Mouse (Mus musculus): ENCODE results near the gene Usp6nl. TPM values are rescaled to one million over a fixed set of nuclear protein-coding genes. Genes with fewer than 3 reads are reported as not detected.
A peak's percentile ranks its signal among the peaks of the same experiment; 100 is the strongest.

The Usp6nl gene
- polyA plus RNA-seq, 1 experiment from 2014 or later: 9.5 TPM

DNA sequence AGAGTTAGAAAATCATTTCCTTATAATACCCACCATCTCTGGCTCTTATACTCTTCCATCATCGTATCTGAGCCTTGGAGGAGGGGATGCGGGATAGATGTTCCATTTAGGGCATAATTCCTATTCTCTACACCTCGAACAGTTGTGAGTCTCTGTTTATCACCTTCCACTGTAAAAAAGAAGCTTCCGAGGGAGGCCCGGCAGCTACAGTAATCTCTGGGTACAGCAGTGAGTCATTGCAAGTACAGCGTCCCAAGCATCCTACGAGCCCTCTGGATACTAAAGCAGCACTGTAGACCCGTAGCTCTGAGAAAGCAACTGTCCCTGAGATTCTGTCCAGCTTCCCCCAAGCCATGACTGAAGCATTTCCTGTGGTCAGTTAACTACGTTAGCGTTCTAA lies 78.6 kb downstream of the Usp6nl start:
- peaks cover 6% of the 10 kb centered on the region; the same call in 1 of the 2 replicates for H3K4me1 ChIP-seq
- no peak overlapping the region for H3K4me3 ChIP-seq (replicated peaks)
- no peak overlapping the region for H3K4me2 ChIP-seq (replicated peaks)
- H3K9ac ChIP-seq: no peak overlapping the region
- WGBS: 85% methylated on average over 10 of the region's 10 CpGs
- no peaks in the 10 kb centered on the region for H3K36me3 ChIP-seq
- no peaks in the 10 kb centered on the region for H3K27me3 ChIP-seq
- no peak overlapping the region for H3K27ac ChIP-seq (replicated peaks)
- H3K9me3 ChIP-seq (replicated peaks): no peaks in the 10 kb centered on the region
- no peak for ATAC-seq (ENCODE audit: insufficient number of reproducible peaks, low FRiP score, low TSS enrichment, low read depth)

DNA sequence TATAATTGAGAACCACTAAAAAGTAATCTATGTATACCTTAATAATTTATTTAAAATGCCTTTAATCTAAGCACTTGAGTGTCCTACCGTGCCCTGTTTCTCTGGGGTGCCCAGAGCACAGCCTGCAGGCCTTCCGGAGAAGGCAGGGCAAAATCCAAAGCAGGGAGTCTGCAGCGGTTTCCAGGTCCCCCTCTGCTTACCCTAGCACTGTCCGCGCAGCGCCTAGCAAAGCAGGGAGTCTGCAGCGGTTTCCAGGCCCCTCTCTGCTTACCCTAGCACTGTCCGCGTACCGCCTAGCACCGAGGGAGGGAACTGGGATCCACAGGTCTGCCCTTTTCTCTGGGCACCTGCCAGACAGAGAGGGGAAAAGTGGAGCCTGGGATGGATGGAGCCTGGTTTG lies 80.9 kb downstream of the Usp6nl start:
- 23% methylated on average over 11 of the region's 11 CpGs for WGBS
- H3K27ac ChIP-seq (replicated peaks): no peak overlapping the region
- H3K27me3 ChIP-seq: no peaks in the 10 kb centered on the region
- no peaks in the 10 kb centered on the region for H3K36me3 ChIP-seq
- peak; percentile 66 for ATAC-seq (ENCODE audit: insufficient number of reproducible peaks, low FRiP score, low TSS enrichment, low read depth)
- peaks cover 6% of the 10 kb centered on the region; the same call in 1 of the 2 replicates for H3K4me1 ChIP-seq
- no peak overlapping the region for H3K4me3 ChIP-seq (replicated peaks)
- no peak overlapping the region for H3K9ac ChIP-seq
- no peak overlapping the region for H3K4me2 ChIP-seq (replicated peaks)
- no peaks in the 10 kb centered on the region for H3K9me3 ChIP-seq (replicated peaks)

DNA sequence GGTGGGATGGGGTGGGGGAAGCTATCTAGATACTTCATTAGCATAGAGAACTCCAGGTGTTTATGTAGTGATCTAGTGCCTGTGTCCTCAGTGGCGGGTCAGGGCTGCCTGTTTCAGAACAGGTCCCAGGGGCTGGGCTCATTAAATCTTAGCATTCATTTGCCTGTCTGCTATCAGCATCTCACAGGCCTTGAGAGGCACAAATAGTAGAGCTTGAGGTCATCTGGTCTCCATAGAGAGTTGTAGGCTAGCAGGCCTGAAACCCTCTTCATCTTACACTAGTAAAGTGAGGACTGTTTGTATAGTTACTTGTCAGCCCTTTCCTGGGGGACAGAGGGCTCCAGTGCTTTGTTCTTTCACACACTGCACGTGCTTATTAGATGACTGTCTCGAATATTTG lies 81.5 kb downstream of the Usp6nl start:
- no peak overlapping the region for H3K4me3 ChIP-seq (replicated peaks)
- no peaks in the 10 kb centered on the region for H3K9me3 ChIP-seq (replicated peaks)
- H3K9ac ChIP-seq: no peak overlapping the region
- no peaks in the 10 kb centered on the region for H3K27me3 ChIP-seq
- H3K36me3 ChIP-seq: no peaks in the 10 kb centered on the region
- no peak overlapping the region for H3K4me2 ChIP-seq (replicated peaks)
- WGBS: 62% methylated on average over 3 of the region's 3 CpGs
- ATAC-seq (ENCODE audit: insufficient number of reproducible peaks, low FRiP score, low TSS enrichment, low read depth): no peak
- peaks cover 6% of the 10 kb centered on the region; the same call in 1 of the 2 replicates for H3K4me1 ChIP-seq
- no peak overlapping the region for H3K27ac ChIP-seq (replicated peaks)

GRCm38 (mm10) chr2:6404627-6405026 lies 82.2 kb downstream of the Usp6nl start:
- Histone ChIP-seq H3K4me2 (replicated peaks) (no peak overlapping the region), H3K36me3 (peaks cover 5% of the 10 kb centered on the region), H3K9ac (no peak overlapping the region), H3K4me1 (peaks cover 6% of the 10 kb centered on the region; the same call in 1 of the 2 replicates), H3K27ac (replicated peaks) (no peak overlapping the region), H3K9me3 (replicated peaks) (no peaks in the 10 kb centered on the region), H3K4me3 (replicated peaks) (no peak overlapping the region), H3K27me3 (no peaks in the 10 kb centered on the region)
- ATAC-seq (ENCODE audit: insufficient number of reproducible peaks, low FRiP score, low TSS enrichment, low read depth): no peak
- WGBS: 79% methylated on average over 7 of the region's 7 CpGs

DNA sequence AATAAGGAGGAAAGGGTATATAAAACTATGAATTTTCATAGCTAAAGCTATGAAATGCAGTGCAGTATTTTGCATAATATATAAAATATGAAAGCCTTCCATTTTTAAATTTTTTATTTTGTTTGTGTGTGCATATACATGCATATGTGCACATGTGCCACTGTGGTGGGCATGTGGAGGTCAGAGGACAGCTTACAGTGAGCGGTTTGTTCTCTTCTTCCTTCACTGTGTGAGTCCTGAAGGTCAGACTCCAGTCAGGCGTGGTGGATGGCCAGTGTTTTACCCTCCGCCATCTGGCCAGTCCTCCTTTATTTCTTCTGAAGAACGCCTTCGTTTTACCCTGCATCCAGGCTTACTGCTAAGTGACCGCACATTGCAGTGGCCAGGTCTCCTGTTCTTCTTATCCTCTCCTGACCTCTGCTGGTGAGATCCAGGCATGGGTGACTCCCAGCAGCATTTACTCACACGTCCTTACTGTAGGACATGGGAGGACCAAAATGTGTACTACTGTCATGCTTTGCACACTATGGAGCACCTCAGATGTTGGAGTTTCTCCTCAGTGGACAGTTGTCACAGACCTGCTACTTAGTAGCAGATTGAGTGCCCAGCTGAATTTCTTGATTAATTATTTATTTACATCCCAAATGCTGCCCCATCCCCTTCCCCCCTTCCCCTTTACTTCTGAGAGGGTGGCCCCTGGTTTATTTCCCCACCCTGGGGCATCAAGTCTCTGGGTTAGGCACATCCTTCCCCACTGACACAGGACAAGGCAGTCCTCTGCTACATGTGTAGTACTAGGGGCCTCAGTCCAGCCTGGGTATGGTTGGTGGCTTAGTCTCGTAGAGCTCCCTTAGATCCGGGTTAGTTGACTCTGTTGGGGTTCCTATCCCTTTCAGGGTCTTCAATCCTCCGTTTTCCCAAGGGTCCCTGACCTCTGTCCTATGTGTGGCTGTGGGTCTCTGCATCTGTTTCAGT lies 82.9 kb downstream of the Usp6nl start:
- H3K4me2 ChIP-seq (replicated peaks): no peak overlapping the region
- H3K27me3 ChIP-seq: no peaks in the 10 kb centered on the region
- H3K36me3 ChIP-seq: peaks cover 9% of the 10 kb centered on the region
- WGBS: 37% methylated on average over 10 of the region's 10 CpGs
- peaks cover 6% of the 10 kb centered on the region; the same call in 1 of the 2 replicates for H3K4me1 ChIP-seq
- no peak overlapping the region for H3K4me3 ChIP-seq (replicated peaks)
- no peak overlapping the region for H3K27ac ChIP-seq (replicated peaks)
- no peaks in the 10 kb centered on the region for H3K9me3 ChIP-seq (replicated peaks)
- ATAC-seq (ENCODE audit: insufficient number of reproducible peaks, low FRiP score, low TSS enrichment, low read depth): peak; percentile 75; the same call in 1 of the 2 replicates
- no peak overlapping the region for H3K9ac ChIP-seq

DNA sequence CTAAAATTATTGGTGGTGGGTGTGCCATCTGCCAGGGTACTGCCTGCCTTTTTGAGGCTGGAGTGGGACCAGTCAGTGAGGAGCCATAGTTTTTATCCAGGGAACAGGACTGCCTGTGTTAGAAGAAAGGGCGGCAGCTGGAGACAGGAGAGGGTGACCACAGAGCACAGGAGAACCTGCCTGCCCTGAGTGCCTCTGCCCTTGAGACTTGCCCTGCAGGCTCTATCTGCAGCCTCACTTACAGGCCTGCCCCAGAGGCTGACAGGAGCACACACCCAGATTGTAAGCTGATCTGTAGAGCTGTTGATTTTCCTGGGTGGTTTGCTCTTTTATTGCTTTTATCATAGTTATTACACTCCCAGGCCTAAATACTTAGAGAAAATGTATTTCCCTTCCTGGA lies 85.2 kb downstream of the Usp6nl start:
- no peak overlapping the region for H3K9ac ChIP-seq
- no peak overlapping the region for H3K4me2 ChIP-seq (replicated peaks)
- 70% methylated on average over 1 of the region's 1 CpGs for WGBS
- no peak for ATAC-seq (ENCODE audit: insufficient number of reproducible peaks, low FRiP score, low TSS enrichment, low read depth)
- no peaks in the 10 kb centered on the region for H3K9me3 ChIP-seq (replicated peaks)
- no peak overlapping the region for H3K4me3 ChIP-seq (replicated peaks)
- peaks cover 6% of the 10 kb centered on the region; the same call in 1 of the 2 replicates for H3K4me1 ChIP-seq
- H3K27ac ChIP-seq (replicated peaks): no peak overlapping the region
- H3K36me3 ChIP-seq: peaks cover 9% of the 10 kb centered on the region
- no peaks in the 10 kb centered on the region for H3K27me3 ChIP-seq

- ATAC-seq (ENCODE audit: insufficient number of reproducible peaks, low FRiP score, low TSS enrichment, low read depth): no peak
- Histone ChIP-seq H3K4me1 (no peaks in the 10 kb centered on the region), H3K4me3 (replicated peaks) (no peak overlapping the region), H3K27ac (replicated peaks) (no peak overlapping the region), H3K9me3 (replicated peaks) (no peaks in the 10 kb centered on the region), H3K9ac (no peak overlapping the region), H3K4me2 (replicated peaks) (no peak overlapping the region), H3K36me3 (peaks cover 13% of the 10 kb centered on the region), H3K27me3 (no peaks in the 10 kb centered on the region)
- WGBS: 78% methylated on average over 1 of the region's 1 CpGs
These were observed 90.2 kb downstream of the Usp6nl start for GRCm38 (mm10) chr2:6412645-6413044.

DNA sequence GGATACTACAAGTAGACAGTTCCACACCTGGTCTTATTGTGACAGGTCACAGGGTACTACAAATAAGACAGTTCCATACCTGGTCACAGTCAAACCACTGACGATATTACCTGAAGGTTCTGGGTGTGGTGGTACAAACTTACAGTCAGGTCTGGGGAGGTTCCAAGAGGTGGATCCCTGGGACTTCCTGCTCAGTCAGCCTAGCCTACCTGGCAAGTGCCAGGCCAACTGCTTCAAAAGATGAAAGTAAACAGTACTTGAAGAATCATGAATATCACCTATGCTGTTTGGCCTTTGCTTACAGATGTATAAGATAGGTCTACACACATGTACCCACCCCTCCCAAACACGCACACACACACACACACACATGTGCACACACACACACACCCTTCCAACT lies 91.3 kb downstream of the Usp6nl start:
- WGBS: 82% methylated on average over 2 of the region's 2 CpGs

GRCm38 (mm10) chr2:6414400-6414799 lies 91.9 kb downstream of the Usp6nl start:
- no peaks in the 10 kb centered on the region for H3K4me1 ChIP-seq
- H3K27ac ChIP-seq (replicated peaks): no peak overlapping the region
- peaks cover 14% of the 10 kb centered on the region; the same call in 1 of the 2 replicates for H3K36me3 ChIP-seq
- no peak overlapping the region for H3K4me3 ChIP-seq (replicated peaks)
- ATAC-seq (ENCODE audit: insufficient number of reproducible peaks, low FRiP score, low TSS enrichment, low read depth): no peak
- no peak overlapping the region for H3K9ac ChIP-seq
- WGBS: 86% methylated on average over 5 of the region's 5 CpGs
- H3K27me3 ChIP-seq: no peaks in the 10 kb centered on the region
- no peaks in the 10 kb centered on the region for H3K9me3 ChIP-seq (replicated peaks)
- no peak overlapping the region for H3K4me2 ChIP-seq (replicated peaks)

More for the DNA sequence above, 91.3 kb downstream of the Usp6nl start:
- no peaks in the 10 kb centered on the region for H3K27me3 ChIP-seq
- no peaks in the 10 kb centered on the region for H3K9me3 ChIP-seq (replicated peaks)
- H3K4me2 ChIP-seq (replicated peaks): no peak overlapping the region
- no peak overlapping the region for H3K27ac ChIP-seq (replicated peaks)
- no peaks in the 10 kb centered on the region for H3K4me1 ChIP-seq
- no peak; the same call in 1 of the 2 replicates for ATAC-seq (ENCODE audit: insufficient number of reproducible peaks, low FRiP score, low TSS enrichment, low read depth)
- H3K4me3 ChIP-seq (replicated peaks): no peak overlapping the region
- H3K9ac ChIP-seq: no peak overlapping the region
- H3K36me3 ChIP-seq: peaks cover 17% of the 10 kb centered on the region

GRCm38 (mm10) chr2:6417158-6417557 lies 94.7 kb downstream of the Usp6nl start:
- Histone ChIP-seq H3K9ac (no peak overlapping the region), H3K27ac (replicated peaks) (no peak overlapping the region), H3K4me1 (no peaks in the 10 kb centered on the region), H3K4me2 (replicated peaks) (no peak overlapping the region), H3K4me3 (replicated peaks) (no peak overlapping the region), H3K9me3 (replicated peaks) (no peaks in the 10 kb centered on the region), H3K36me3 (peaks cover 14% of the 10 kb centered on the region; the same call in 1 of the 2 replicates), H3K27me3 (no peaks in the 10 kb centered on the region)
- ATAC-seq (ENCODE audit: insufficient number of reproducible peaks, low FRiP score, low TSS enrichment, low read depth): no peak
- 85% methylated on average over 11 of the region's 11 CpGs for WGBS

GRCm38 (mm10) chr2:6423661-6424550 lies 101.4 kb downstream of the Usp6nl start:
- Histone ChIP-seq H3K4me2 (replicated peaks) (no peak overlapping the region), H3K4me3 (replicated peaks) (no peak overlapping the region), H3K27me3 (no peaks in the 10 kb centered on the region), H3K4me1 (no peaks in the 10 kb centered on the region), H3K9ac (no peak overlapping the region), H3K9me3 (replicated peaks) (no peaks in the 10 kb centered on the region), H3K27ac (replicated peaks) (no peak overlapping the region), H3K36me3 (peaks cover 27% of the 10 kb centered on the region)
- no peak for ATAC-seq (ENCODE audit: insufficient number of reproducible peaks, low FRiP score, low TSS enrichment, low read depth)
- WGBS: 79% methylated on average over 24 of the region's 24 CpGs

All from embryonic facial prominence, embryonic 15.5 days (tissue).